Mouse (Mus musculus): Measurements from ENCODE around the gene Crip3. TPM values are rescaled to one million over a fixed set of nuclear protein-coding genes. Genes with fewer than 3 reads are reported as not detected.
A peak's percentile ranks its signal among the peaks of the same experiment; 100 is the strongest.

Gene Crip3
- polyA plus RNA-seq, 1 experiment, result not detected

- TF ChIP-seq MYOD1 (IDR thresholded peaks at IDR 0.05; ENCODE audit: control insufficient read depth in 1 of 3, insufficient read length in 2 of 3, low read depth in 2 of 3), result no peak
- peak in 1 of 3 experiments; percentile 34 for TF ChIP-seq MYOG (IDR thresholded peaks at IDR 0.05; ENCODE audit: control insufficient read depth in 1 of 3, insufficient read depth in 1 of 3, insufficient read length in 2 of 3, low read depth in 2 of 3)
- peaks cover 90% of the 10 kb centered on the region for H3K27me3 ChIP-seq (ENCODE audit: control insufficient read depth, insufficient read depth, insufficient read length)
- H3K4me2 ChIP-seq (ENCODE audit: low read depth), result no peak overlapping the region
- H3K79me2 ChIP-seq (ENCODE audit: control insufficient read depth, insufficient read depth), result no peaks in the 10 kb centered on the region
- no peak overlapping the region for H3ac ChIP-seq (ENCODE audit: control insufficient read depth, insufficient read length)
- H3K36me3 ChIP-seq (ENCODE audit: control insufficient read depth, insufficient read depth), result no peaks in the 10 kb centered on the region
- no peak overlapping the region for H3K4me3 ChIP-seq
Measured at GRCm38 (mm10) chr17:46460673-46461072, 31.9 kb downstream of the Crip3 start.

DNA sequence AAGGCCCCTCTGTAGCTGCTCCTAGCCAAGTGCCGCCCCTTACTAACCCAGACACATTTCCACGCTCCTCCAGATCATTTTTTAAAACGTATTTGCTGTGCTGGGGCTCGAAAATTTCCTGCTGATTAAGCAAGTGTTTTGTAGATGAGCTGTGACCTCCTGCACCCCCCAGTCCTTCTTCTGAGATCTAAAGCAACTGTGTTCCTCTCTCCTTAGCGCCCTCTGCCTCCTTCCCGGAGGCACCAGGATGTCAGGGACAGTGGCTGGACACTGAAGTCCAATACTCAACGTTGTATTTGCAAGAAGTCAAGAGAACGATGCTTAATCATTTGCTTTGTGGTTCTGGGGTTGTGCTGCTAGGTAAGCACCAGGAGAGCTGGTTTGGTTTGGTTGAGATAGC lies 32.6 kb downstream of the Crip3 start:
- Histone ChIP-seq H3K79me2 (ENCODE audit: control insufficient read depth, insufficient read depth) (no peaks in the 10 kb centered on the region), H3ac (ENCODE audit: control insufficient read depth, insufficient read length) (no peak overlapping the region), H3K4me3 (no peak overlapping the region), H3K27me3 (ENCODE audit: control insufficient read depth, insufficient read depth, insufficient read length) (peaks cover 90% of the 10 kb centered on the region), H3K4me2 (ENCODE audit: low read depth) (no peak overlapping the region), H3K36me3 (ENCODE audit: control insufficient read depth, insufficient read depth) (no peaks in the 10 kb centered on the region)
- TF ChIP-seq MYOG (IDR thresholded peaks at IDR 0.05; ENCODE audit: control insufficient read depth in 1 of 3, insufficient read depth in 1 of 3, insufficient read length in 2 of 3, low read depth in 2 of 3) (no peak), MAX (IDR thresholded peaks at IDR 0.05; ENCODE audit: low read depth) (no peak), POLR2AphosphoS2 (IDR thresholded peaks at IDR 0.05; ENCODE audit: insufficient read length, low read depth) (no peak), USF1 (IDR thresholded peaks at IDR 0.05; ENCODE audit: low read depth) (no peak), CEBPB (IDR thresholded peaks at IDR 0.05; ENCODE audit: insufficient read depth, poor library complexity, severe bottlenecking) (no peak), REST (IDR thresholded peaks at IDR 0.05; ENCODE audit: insufficient read depth, insufficient read length) (no peak), TCF3 (IDR thresholded peaks at IDR 0.05; ENCODE audit: insufficient read length, low read depth) (no peak), TCF12 (IDR thresholded peaks at IDR 0.05; ENCODE audit: insufficient read depth, poor library complexity, severe bottlenecking) (no peak), MYOD1 (IDR thresholded peaks at IDR 0.05; ENCODE audit: control insufficient read depth in 1 of 3, insufficient read length in 2 of 3, low read depth in 2 of 3) (no peak), E2F4 (IDR thresholded peaks at IDR 0.05; ENCODE audit: insufficient read depth) (no peak), SRF (IDR thresholded peaks at IDR 0.05; ENCODE audit: control insufficient read depth, insufficient read length, low read depth) (no peak), POLR2A (IDR thresholded peaks at IDR 0.05; ENCODE audit: insufficient read length, low read depth) (no peak)

- H3K4me3 ChIP-seq, result no peak overlapping the region
- peaks cover 90% of the 10 kb centered on the region for H3K27me3 ChIP-seq (ENCODE audit: control insufficient read depth, insufficient read depth, insufficient read length)
Measured at GRCm38 (mm10) chr17:46462226-46462625, 33.5 kb downstream of the Crip3 start.

GRCm38 (mm10) chr17:46467830-46468229 lies 39.1 kb downstream of the Crip3 start:
- Histone ChIP-seq H3K4me2 (ENCODE audit: low read depth) (no peak overlapping the region), H3ac (ENCODE audit: control insufficient read depth, insufficient read length) (no peak overlapping the region), H3K36me3 (ENCODE audit: control insufficient read depth, insufficient read depth) (no peaks in the 10 kb centered on the region), H3K4me3 (no peak overlapping the region), H3K79me2 (ENCODE audit: control insufficient read depth, insufficient read depth) (no peaks in the 10 kb centered on the region), H3K27me3 (ENCODE audit: control insufficient read depth, insufficient read depth, insufficient read length) (peaks cover 86% of the 10 kb centered on the region)
- TF ChIP-seq MYOD1 (IDR thresholded peaks at IDR 0.05; ENCODE audit: control insufficient read depth in 1 of 3, insufficient read length in 2 of 3, low read depth in 2 of 3) (no peak), POLR2A (IDR thresholded peaks at IDR 0.05; ENCODE audit: insufficient read length, low read depth) (no peak), MAX (IDR thresholded peaks at IDR 0.05; ENCODE audit: low read depth) (no peak), MYOG (IDR thresholded peaks at IDR 0.05; ENCODE audit: control insufficient read depth in 1 of 3, insufficient read depth in 1 of 3, insufficient read length in 2 of 3, low read depth in 2 of 3) (no peak), POLR2AphosphoS2 (IDR thresholded peaks at IDR 0.05; ENCODE audit: insufficient read length, low read depth) (no peak), TCF3 (IDR thresholded peaks at IDR 0.05; ENCODE audit: insufficient read length, low read depth) (no peak), SRF (IDR thresholded peaks at IDR 0.05; ENCODE audit: control insufficient read depth, insufficient read length, low read depth) (no peak), TCF12 (IDR thresholded peaks at IDR 0.05; ENCODE audit: insufficient read depth, poor library complexity, severe bottlenecking) (no peak), E2F4 (IDR thresholded peaks at IDR 0.05; ENCODE audit: insufficient read depth) (no peak), USF1 (IDR thresholded peaks at IDR 0.05; ENCODE audit: low read depth) (no peak), REST (IDR thresholded peaks at IDR 0.05; ENCODE audit: insufficient read depth, insufficient read length) (no peak), CEBPB (IDR thresholded peaks at IDR 0.05; ENCODE audit: insufficient read depth, poor library complexity, severe bottlenecking) (no peak)

More at GRCm38 (mm10) chr17:46462226-46462625, 33.5 kb downstream of the Crip3 start:
- no peaks in the 10 kb centered on the region for H3K36me3 ChIP-seq (ENCODE audit: control insufficient read depth, insufficient read depth)
- H3K79me2 ChIP-seq (ENCODE audit: control insufficient read depth, insufficient read depth), result no peaks in the 10 kb centered on the region
- TF ChIP-seq POLR2A (IDR thresholded peaks at IDR 0.05; ENCODE audit: insufficient read length, low read depth) (no peak), SRF (IDR thresholded peaks at IDR 0.05; ENCODE audit: control insufficient read depth, insufficient read length, low read depth) (no peak), MYOG (IDR thresholded peaks at IDR 0.05; ENCODE audit: control insufficient read depth in 1 of 3, insufficient read depth in 1 of 3, insufficient read length in 2 of 3, low read depth in 2 of 3) (no peak), TCF3 (IDR thresholded peaks at IDR 0.05; ENCODE audit: insufficient read length, low read depth) (no peak), POLR2AphosphoS2 (IDR thresholded peaks at IDR 0.05; ENCODE audit: insufficient read length, low read depth) (no peak), REST (IDR thresholded peaks at IDR 0.05; ENCODE audit: insufficient read depth, insufficient read length) (no peak), CEBPB (IDR thresholded peaks at IDR 0.05; ENCODE audit: insufficient read depth, poor library complexity, severe bottlenecking) (no peak), E2F4 (IDR thresholded peaks at IDR 0.05; ENCODE audit: insufficient read depth) (no peak), MAX (IDR thresholded peaks at IDR 0.05; ENCODE audit: low read depth) (no peak), USF1 (IDR thresholded peaks at IDR 0.05; ENCODE audit: low read depth) (no peak), MYOD1 (IDR thresholded peaks at IDR 0.05; ENCODE audit: control insufficient read depth in 1 of 3, insufficient read length in 2 of 3, low read depth in 2 of 3) (no peak)
- no peak overlapping the region for H3ac ChIP-seq (ENCODE audit: control insufficient read depth, insufficient read length)
- H3K4me2 ChIP-seq (ENCODE audit: low read depth), result no peak overlapping the region

GRCm38 (mm10) chr17:46476601-46477000 lies 47.9 kb downstream of the Crip3 start:
- H3K4me2 ChIP-seq (ENCODE audit: low read depth), result no peak overlapping the region
- no peak overlapping the region for H3ac ChIP-seq (ENCODE audit: control insufficient read depth, insufficient read length)
- no peak for TF ChIP-seq SRF (IDR thresholded peaks at IDR 0.05; ENCODE audit: control insufficient read depth, insufficient read length, low read depth)
- TF ChIP-seq POLR2A (IDR thresholded peaks at IDR 0.05; ENCODE audit: insufficient read length, low read depth), result no peak
- no peak for TF ChIP-seq MYOD1 (IDR thresholded peaks at IDR 0.05; ENCODE audit: control insufficient read depth in 1 of 3, insufficient read length in 2 of 3, low read depth in 2 of 3)
- no peak for TF ChIP-seq CEBPB (IDR thresholded peaks at IDR 0.05; ENCODE audit: insufficient read depth, poor library complexity, severe bottlenecking)
- TF ChIP-seq POLR2AphosphoS2 (IDR thresholded peaks at IDR 0.05; ENCODE audit: insufficient read length, low read depth), result no peak
- TF ChIP-seq TCF3 (IDR thresholded peaks at IDR 0.05; ENCODE audit: insufficient read length, low read depth), result no peak
- TF ChIP-seq REST (IDR thresholded peaks at IDR 0.05; ENCODE audit: insufficient read depth, insufficient read length), result no peak
- TF ChIP-seq MYOG (IDR thresholded peaks at IDR 0.05; ENCODE audit: control insufficient read depth in 1 of 3, insufficient read depth in 1 of 3, insufficient read length in 2 of 3, low read depth in 2 of 3), result no peak
- TF ChIP-seq TCF12 (IDR thresholded peaks at IDR 0.05; ENCODE audit: insufficient read depth, poor library complexity, severe bottlenecking), result no peak
- no peak for TF ChIP-seq USF1 (IDR thresholded peaks at IDR 0.05; ENCODE audit: low read depth)
- no peak for TF ChIP-seq MAX (IDR thresholded peaks at IDR 0.05; ENCODE audit: low read depth)
- no peak for TF ChIP-seq E2F4 (IDR thresholded peaks at IDR 0.05; ENCODE audit: insufficient read depth)
- no peaks in the 10 kb centered on the region for H3K79me2 ChIP-seq (ENCODE audit: control insufficient read depth, insufficient read depth)
- H3K4me3 ChIP-seq, result no peak overlapping the region
- no peaks in the 10 kb centered on the region for H3K36me3 ChIP-seq (ENCODE audit: control insufficient read depth, insufficient read depth)
- peaks cover 86% of the 10 kb centered on the region for H3K27me3 ChIP-seq (ENCODE audit: control insufficient read depth, insufficient read depth, insufficient read length)
